Mouse (Mus musculus): ENCODE data around the gene Slc22a17.

Slc22a17 gene

GRCm38 (mm10) chr14:54863501-54864312 is 49.2 kb downstream of the Slc22a17 start:
- peak; percentile 86 for DNase-seq (ENCODE audit: low read depth, low spot score)

GRCm38 (mm10) chr14:54860511-54860910 is 52.4 kb downstream of the Slc22a17 start:
- peak; percentile 63 for DNase-seq (ENCODE audit: low read depth, low spot score)

- DNase-seq (ENCODE audit: low read depth, low spot score), result no peak
These were observed 55.0 kb downstream of the Slc22a17 start for GRCm38 (mm10) chr14:54857891-54858290.

- DNase-seq (ENCODE audit: low read depth, low spot score), result no peak
These were observed 56.2 kb downstream of the Slc22a17 start for GRCm38 (mm10) chr14:54856703-54857102.

Measured in CD4-positive helper T cell, adult 2 months (primary cell).